Mouse (Mus musculus) spleen, postnatal 0 days (tissue): Measurements from ENCODE around the gene Grxcr1. TPM values are rescaled to one million over a fixed set of nuclear protein-coding genes. Genes with fewer than 3 reads are reported as not detected.

ENCODE experiments used
- polyA plus RNA-seq: library from polyadenylated mRNA; unstranded; fragments of >200 nt; fragmentation: Nextera tagmentation; extraction: Ambion mirVana; gene quantifications from 2 replicates; pipeline ENCODE4 v1.2.1, GENCODE M21; 2015

Grxcr1 gene
- not detected in 2 replicates for polyA plus RNA-seq

DNA sequence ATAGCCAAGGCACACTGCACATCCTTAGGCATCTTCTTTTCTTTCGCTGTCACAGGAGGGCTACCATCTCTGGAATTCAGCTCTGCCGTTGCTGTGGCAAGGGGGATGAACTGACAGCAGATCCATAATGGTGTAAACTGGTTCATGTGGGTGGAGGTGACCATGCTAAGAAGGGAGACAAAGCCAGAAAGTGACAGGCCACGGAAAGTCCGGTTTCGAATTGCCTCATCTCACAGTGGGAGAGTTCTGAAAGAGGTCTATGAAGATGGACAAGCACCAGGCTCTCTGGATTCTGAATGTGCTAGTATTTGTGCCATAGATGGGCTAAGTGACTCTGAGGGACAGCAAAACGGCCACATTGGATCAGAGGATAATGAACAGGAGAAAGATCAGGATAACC lies at the start of gene Grxcr1:
TSS of gene Grxcr1 (plus strand) at position 92 of the 400 bp plus-strand sequence.

Other genes starting within 250 kb of the Grxcr1 start
- gene Atp8a1, start 184.4 kb upstream of the Grxcr1 start, polyA plus RNA-seq, result 52.3 and 58.0 TPM in 2 replicates
- gene Gm5108, start 90.2 kb upstream of the Grxcr1 start, polyA plus RNA-seq, result not detected in 2 replicates
- not detected in 2 replicates for gene Gm21905, start 85.4 kb upstream of the Grxcr1 start, polyA plus RNA-seq